Mouse (Mus musculus) lung, adult 2 months (tissue): ENCODE measurements at regions not wholly inside any gene's neighbourhood (a gene's known extent, or its start where the extent isn't known, plus 50 kb on each side); places are given as distances from the start of the nearest gene placed in this dataset.

Experiments
- CTCF ChIP-seq: fragments of 200-500 bp; IDR thresholded peaks from 2 replicates; pipeline ENCODE4 v1.5.1; 2011; ENCODE audit warnings: mild to moderate bottlenecking, low read length, control low read depth; ENCODE audit not compliant: insufficient read depth
- POLR2A ChIP-seq: fragments of 200-500 bp; IDR thresholded peaks from 2 replicates; pipeline ENCODE4 v1.6.1; 2011; ENCODE audit warnings: low read depth, mild to moderate bottlenecking, control low read depth, low read length, borderline replicate concordance; ENCODE audit errors: extremely low read depth

DNA sequence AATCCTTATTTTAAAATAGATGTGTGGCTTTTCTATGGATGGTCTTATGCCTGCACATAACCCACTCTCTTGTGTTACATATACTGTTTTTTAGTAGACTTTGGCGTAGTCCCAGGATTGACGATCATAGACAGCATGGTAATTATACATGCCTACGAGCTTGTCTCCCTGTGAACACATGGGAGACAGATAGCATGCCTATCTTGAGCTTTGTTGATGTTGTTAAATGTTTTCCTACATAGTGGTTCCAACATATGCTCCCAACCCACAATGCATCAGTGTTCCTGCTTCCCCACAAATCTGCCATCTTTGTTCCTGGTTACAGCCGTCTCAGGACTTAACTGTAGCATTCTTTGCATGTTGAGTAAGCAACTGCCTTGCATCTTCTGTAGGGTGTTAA lies 153.6 kb upstream of the Ankrd55 start:
- TF ChIP-seq POLR2A (no peak), CTCF (no peak)
